Mouse (Mus musculus) left cerebral cortex, adult 8-10 months (tissue): ENCODE measurements around the gene Chrnb2. TPM values are rescaled to one million over a fixed set of nuclear protein-coding genes. Genes with fewer than 3 reads are reported as not detected.
A peak's percentile ranks its signal among the peaks of the same experiment; 100 is the strongest.

Source experiments
- DNase-seq, 2 experiments: peaks; one replicate each; pipeline ENCODE4 v3.0.0; 2022; ENCODE audit warnings: low spot score in 2 of 2
- total RNA-seq, 4 experiments: library from RNA; stranded (reverse); gene quantifications; 2 replicates each; pipeline ENCODE4 v1.2.4; 2022

Gene Chrnb2
- total RNA-seq, 4 experiments from 2014 or later = 28.9 to 31.9 (median 30.8) TPM

DNA sequence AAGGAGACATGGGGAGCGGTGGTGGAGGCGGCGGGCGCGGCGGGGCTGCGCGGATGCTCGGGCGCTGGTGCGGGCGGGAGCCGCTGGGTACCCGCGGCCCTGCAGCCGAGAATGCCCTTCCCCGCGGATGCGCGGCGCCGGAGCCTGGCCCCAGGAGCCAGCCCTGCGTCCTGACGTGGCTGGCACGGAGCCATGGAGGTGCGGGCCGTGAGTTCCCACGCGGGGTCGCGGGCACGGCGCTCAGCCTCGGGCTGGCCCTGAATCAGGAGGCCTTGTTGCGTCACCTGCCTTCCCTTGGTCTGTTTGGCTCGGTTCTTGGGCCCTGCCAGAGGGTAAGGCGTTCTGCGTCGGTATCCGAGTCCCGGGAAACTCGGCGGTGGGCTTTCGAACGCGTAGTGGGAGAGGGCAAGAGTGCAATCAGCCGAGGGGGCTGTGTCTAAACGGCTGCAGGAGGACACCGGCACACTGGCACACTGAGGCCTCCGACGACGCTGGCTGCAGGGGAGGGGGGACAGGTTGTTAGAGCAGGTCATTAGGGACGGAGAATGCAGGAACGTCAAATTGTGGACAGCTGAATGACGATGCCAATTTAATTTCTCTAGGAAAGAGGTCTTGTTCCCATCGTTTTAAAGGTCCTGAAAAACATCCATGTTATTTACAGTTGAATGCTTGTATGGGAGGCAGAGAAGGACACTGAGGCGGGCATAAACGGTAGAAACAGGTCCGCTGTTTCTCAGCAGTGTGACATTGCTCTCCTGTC lies 49.0 kb downstream of the Chrnb2 start:
- DNase-seq = peak in 1 of 2 experiments; percentile 43

DNA sequence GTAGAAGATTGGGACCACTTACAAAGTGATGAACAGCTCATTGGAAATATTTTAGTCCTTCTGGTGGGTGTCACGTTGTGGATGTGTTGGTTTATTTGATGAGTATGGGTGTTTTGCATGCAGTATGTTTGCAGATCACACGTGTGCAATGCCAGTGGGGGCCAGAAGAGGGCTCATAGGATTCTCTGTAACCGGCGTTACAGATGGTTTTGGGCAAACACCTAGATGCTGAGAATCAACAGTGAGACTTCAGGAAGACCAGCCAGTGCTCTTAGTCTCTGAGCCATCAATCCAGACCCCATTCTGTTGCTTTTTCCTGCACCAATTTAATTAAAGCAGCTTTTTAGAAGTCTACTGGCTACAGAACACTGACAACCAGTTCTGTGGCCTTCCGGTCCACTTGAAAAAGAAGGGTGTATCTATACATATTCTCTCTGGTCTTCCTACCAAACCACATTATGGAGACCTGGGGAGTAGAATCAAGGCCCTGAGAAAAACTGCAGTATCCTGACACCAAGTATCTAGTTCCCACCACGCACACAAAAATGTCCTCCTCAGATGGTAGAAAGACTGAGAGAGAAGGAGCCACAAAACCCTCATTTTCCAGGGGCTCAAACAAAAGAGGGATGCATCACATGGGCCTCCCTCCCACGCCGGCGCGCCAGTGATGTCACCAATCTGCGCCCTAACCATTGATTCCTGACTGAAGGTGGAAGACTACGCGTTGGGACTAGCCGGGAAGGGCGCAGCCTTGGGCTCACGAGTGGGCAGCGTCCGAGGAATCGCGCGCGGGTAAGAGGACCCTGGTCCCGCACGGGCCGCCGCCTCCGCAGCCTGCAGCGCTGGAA lies 49.8 kb downstream of the Chrnb2 start, which contains the start of gene Adar:
Gene Adar, plus strand, starts transcription at position 664 of the 848 bp plus-strand sequence.
- peak; percentile 90 to 95 for DNase-seq

DNA sequence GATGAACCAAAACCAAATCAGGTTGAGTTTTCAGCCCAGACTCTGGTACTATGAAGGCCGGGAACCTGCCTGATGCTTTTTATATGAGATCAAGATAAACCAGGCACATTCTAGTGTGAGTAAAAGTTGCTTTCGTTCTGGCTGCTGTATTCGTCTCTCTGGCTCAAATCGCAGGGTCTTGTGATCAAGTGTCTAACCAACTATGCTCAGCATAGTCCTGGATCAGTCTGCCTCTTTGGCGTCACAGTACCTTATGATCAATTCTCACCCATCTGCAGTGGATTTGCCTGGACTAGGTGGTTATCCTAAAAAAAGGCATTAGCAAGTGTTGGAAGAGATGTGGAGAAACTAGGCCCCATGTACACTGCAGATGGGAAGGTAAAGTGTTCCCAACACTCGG lies 60.4 kb downstream of the Chrnb2 start:
- DNase-seq = no peak

DNA sequence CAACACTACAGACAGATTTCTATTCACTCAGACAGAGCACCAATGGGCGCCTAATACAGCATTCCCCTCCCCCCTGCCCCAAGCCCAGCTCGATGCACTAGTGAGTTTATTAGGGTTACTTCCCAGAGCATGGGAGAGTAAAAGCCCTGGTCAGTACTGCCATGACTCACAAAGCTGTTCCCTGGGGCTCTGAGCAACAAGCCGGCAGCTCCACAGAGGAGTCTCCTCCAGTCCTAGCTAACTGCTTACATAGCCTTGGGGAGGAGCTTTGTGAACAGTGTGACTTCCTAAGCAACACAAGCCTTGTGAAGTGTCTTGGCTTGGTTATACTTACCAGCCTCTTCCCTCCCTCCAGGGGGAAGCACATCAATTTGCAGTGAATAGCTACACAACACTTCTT lies 60.8 kb downstream of the Chrnb2 start:
- DNase-seq = no peak

GRCm38 (mm10) chr3:89700461-89700860 lies 64.0 kb downstream of the Chrnb2 start:
- no peak for DNase-seq

DNA sequence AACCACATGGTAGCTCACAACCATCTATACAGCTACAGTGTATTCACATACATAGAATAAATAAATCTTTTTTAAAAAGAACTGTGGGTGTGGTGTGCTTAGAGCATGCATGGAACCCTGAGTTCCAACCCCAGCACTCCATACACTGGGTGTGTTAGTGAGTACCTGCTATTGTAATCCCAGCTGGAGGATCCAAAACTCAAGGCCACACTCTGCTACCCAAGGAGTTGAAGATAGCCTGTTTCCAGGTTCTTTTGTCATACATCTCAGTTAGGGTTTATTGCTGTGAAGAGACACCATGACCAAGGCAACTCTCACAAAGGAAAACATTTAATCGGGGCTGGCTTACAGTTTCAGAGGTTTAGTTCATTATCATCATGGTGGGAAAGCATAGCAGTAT lies 65.5 kb downstream of the Chrnb2 start:
- DNase-seq = no peak

Other genes with a start within 250 kb of the Chrnb2 start
- gene Kcnn3, start 244.5 kb downstream of the Chrnb2 start, total RNA-seq = 10 to 100 TPM; 20.8 to 25.7 (median 23.3) TPM
- 100 to 1,000 TPM; 136 to 145 (median 140) TPM for gene Adar, start 49.6 kb downstream of the Chrnb2 start, total RNA-seq
- 10 to 100 TPM; 78.4 to 83.7 (median 83.2) TPM for gene Ube2q1, start 9.0 kb upstream of the Chrnb2 start, total RNA-seq
- 1 to 10 TPM; 2.7 to 3.7 (median 3.4) TPM for gene She, start 66.7 kb upstream of the Chrnb2 start, total RNA-seq
- gene Il6ra, start 148.6 kb upstream of the Chrnb2 start, total RNA-seq = 1 to 10 TPM; 3.8 to 6.6 (median 5.3) TPM
- 100 to 1,000 TPM in 2 of 4 experiments, 10 to 100 TPM in 2; 96.1 to 111 (median 101) TPM for gene Atp8b2, start 198.9 kb upstream of the Chrnb2 start, total RNA-seq
- 100 to 1,000 TPM in 1 of 4 experiments, 10 to 100 TPM in 3; 81.7 to 101 (median 87.0) TPM for gene Hax1, start 234.1 kb upstream of the Chrnb2 start, total RNA-seq